Mouse (Mus musculus) ES-CJ7 (cell line): ENCODE measurements around the gene Maml3.
A peak's percentile ranks its signal among the peaks of the same experiment; 100 is the strongest.

Experiments used
- DNase-seq: peaks from one replicate; pipeline ENCODE4 v3.0.0; 2011; ENCODE audit warnings: low read depth, low spot score

Maml3 gene

GRCm38 (mm10) chr3:52090230-52090873 is 14.5 kb downstream of the Maml3 start:
- no peak for DNase-seq

GRCm38 (mm10) chr3:52088458-52089341 is 16.2 kb downstream of the Maml3 start:
- DNase-seq, result no peak

- no peak for DNase-seq
Measured at GRCm38 (mm10) chr3:52087636-52088280, 17.1 kb downstream of the Maml3 start.

- DNase-seq, result no peak
Measured at GRCm38 (mm10) chr3:52078763-52079162, 26.1 kb downstream of the Maml3 start.

- DNase-seq, result no peak
Measured at GRCm38 (mm10) chr3:52073959-52074358, 30.9 kb downstream of the Maml3 start.

- DNase-seq, result no peak
Measured at GRCm38 (mm10) chr3:52071996-52072395, 32.9 kb downstream of the Maml3 start.

GRCm38 (mm10) chr3:52070163-52070478 is 34.8 kb downstream of the Maml3 start:
- DNase-seq, result no peak

GRCm38 (mm10) chr3:52069304-52070162 is 35.3 kb downstream of the Maml3 start:
- DNase-seq, result peak; percentile 63

- DNase-seq, result no peak
Measured at GRCm38 (mm10) chr3:52068885-52069284, 36.0 kb downstream of the Maml3 start.

GRCm38 (mm10) chr3:52067181-52067580 is 37.7 kb downstream of the Maml3 start:
- no peak for DNase-seq

GRCm38 (mm10) chr3:52066142-52066541 is 38.7 kb downstream of the Maml3 start:
- no peak for DNase-seq

- DNase-seq, result no peak
Measured at GRCm38 (mm10) chr3:52063261-52063655, 41.6 kb downstream of the Maml3 start.

GRCm38 (mm10) chr3:52062389-52063260 is 42.3 kb downstream of the Maml3 start:
- no peak for DNase-seq

- no peak for DNase-seq
Measured at GRCm38 (mm10) chr3:52061472-52062388, 43.1 kb downstream of the Maml3 start.

GRCm38 (mm10) chr3:52060886-52061285 is 44.0 kb downstream of the Maml3 start:
- DNase-seq, result no peak

- no peak for DNase-seq
Measured at GRCm38 (mm10) chr3:52051801-52052200, 53.1 kb downstream of the Maml3 start.

GRCm38 (mm10) chr3:52048082-52048481 is 56.8 kb downstream of the Maml3 start:
- DNase-seq, result no peak

GRCm38 (mm10) chr3:52047537-52047936 is 57.3 kb downstream of the Maml3 start:
- DNase-seq, result no peak

GRCm38 (mm10) chr3:52046895-52047372 is 57.9 kb downstream of the Maml3 start:
- peak; percentile 78 for DNase-seq
